Mouse (Mus musculus) left cerebral cortex, adult 2 months (tissue): Measurements from ENCODE around the gene Gldc. TPM values are rescaled to one million over a fixed set of nuclear protein-coding genes. Genes with fewer than 3 reads are reported as not detected.

Experiments used
- DNase-seq, 2 experiments: peaks; one replicate each; pipeline ENCODE4 v3.0.0; 2021 to 2022; ENCODE audit warnings: low spot score in 2 of 2, mixed read lengths in 1 of 2; ENCODE audit errors: extremely low spot score in 1 of 2
- H3K27ac ChIP-seq: fragments of 200-600 bp; 2 replicates; pipeline ENCODE4 v1.8.1; 2022
- H3K4me3 ChIP-seq: fragments of 200-600 bp; 2 replicates; pipeline ENCODE4 v1.8.1; 2022
- CTCF ChIP-seq: fragments of 200-600 bp; IDR thresholded peaks from 2 replicates; pipeline ENCODE4 v1.8.1; 2022; ENCODE audit warnings: antibody characterized with exemption, mild to moderate bottlenecking, moderate library complexity
- intact Hi-C: fragments of 180-260 bp; cut with DNase I; formaldehyde crosslinking; loops from one replicate; pipeline ENCODE4 v1.15.1; 2025
- total RNA-seq, 2 experiments: library from RNA; stranded (reverse); gene quantifications; 2 replicates each; pipeline ENCODE4 v1.2.3; 2021

The Gldc gene
- total RNA-seq, 2 experiments from 2014 or later = 22.4 to 23.5 TPM

DNA sequence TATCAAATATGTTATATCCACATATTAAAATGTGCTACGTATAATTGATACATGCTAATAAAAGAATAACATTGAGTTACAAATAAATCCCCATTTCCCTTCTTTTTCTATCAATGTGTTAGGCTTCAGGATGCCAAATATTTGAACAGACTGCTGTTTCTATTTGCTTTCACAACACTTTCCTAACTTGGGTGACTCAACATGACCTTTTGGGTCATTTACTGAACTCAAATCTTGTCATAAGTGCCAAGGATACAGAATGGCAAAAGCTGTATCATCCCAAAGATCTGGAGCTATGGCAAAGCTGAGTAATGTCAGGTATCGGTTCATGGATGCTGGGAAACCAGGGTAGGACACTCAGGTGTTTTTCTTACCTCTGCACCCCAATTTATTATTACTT, 12.0 kb upstream of the Gldc start:
- intact Hi-C loops = no loop called here
- DNase-seq = no peak
- no peak for TF ChIP-seq CTCF
- Histone ChIP-seq H3K27ac (no peak overlapping the region), H3K4me3 (no peak overlapping the region)

GRCm38 (mm10) chr19:30185536-30185935, 10.3 kb upstream of the Gldc start:
- no peak for DNase-seq
- Histone ChIP-seq H3K4me3 (no peak overlapping the region), H3K27ac (no peak overlapping the region)
- no peak for TF ChIP-seq CTCF
- intact Hi-C loops = no loop called here

- Histone ChIP-seq H3K4me3 (no peak overlapping the region), H3K27ac (no peak overlapping the region)
- intact Hi-C loops = no loop called here
- TF ChIP-seq CTCF = no peak
- no peak for DNase-seq
Measured at GRCm38 (mm10) chr19:30179979-30180378, 4.8 kb upstream of the Gldc start.

DNA sequence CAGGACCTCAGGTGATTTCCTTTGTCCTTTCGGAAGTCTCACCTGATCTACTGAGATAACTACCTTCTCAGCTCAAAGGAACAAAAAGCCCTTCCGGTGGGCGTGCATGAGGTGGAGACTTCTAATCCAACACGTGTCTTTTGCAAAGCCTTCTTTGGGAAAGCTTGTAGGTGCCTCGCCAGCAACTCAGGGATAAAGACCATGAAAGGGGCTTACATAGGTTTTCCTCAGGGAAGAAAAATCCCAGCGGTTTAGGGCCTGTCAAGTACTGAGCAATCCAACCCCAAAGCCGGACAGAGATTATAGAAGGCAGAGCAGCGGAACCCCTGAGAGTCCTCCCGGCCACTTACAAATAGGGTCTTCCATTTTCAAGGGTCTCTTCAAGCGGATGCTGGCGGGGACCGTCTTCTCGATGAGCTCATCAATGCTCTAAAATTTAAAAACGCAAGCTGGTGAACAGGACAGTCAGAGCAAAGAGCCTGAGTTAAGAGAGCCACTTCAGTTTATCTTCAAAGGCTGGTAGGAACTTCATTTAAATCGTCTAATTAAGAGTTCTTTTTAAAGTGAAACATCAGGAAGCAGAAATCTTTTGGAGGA, 1.1 kb downstream of the Gldc start:
- intact Hi-C loops = no loop called here
- Histone ChIP-seq H3K4me3 (peak overlapping the region; percentile 56), H3K27ac (no peak overlapping the region)
- no peak for TF ChIP-seq CTCF
- no peak for DNase-seq

GRCm38 (mm10) chr19:30171346-30172055, 3.7 kb downstream of the Gldc start:
- intact Hi-C loops = no loop called here
- Histone ChIP-seq H3K27ac (no peak overlapping the region), H3K4me3 (no peak overlapping the region)
- no peak for TF ChIP-seq CTCF
- no peak for DNase-seq

DNA sequence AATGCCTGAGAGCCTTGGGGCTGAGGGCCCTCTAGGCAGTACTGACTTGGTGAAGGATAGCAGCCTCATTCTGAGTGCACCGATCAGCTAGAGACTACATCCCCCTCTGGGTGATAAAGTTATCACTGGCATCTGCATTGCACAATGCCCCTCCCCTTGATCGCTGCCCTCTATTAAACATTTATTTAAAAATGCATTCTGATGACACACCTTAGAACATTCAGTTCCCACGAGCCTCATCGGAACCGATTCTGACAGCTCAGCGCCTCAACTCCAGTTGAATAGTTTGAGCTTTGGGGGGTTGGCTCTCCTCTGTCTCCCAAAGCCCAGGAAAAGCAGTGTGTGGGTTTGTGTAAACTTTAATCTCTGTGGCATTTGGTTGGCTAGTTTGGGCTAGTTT, 4.9 kb downstream of the Gldc start:
- no peak for TF ChIP-seq CTCF
- DNase-seq = no peak
- intact Hi-C loops = no loop called here
- no peak overlapping the region for H3K4me3 ChIP-seq
- H3K27ac ChIP-seq = no peak overlapping the region

- intact Hi-C loops = no loop called here
- TF ChIP-seq CTCF = no peak
- H3K27ac ChIP-seq = no peak overlapping the region
Measured at GRCm38 (mm10) chr19:30166801-30167505, 8.3 kb downstream of the Gldc start.

DNA sequence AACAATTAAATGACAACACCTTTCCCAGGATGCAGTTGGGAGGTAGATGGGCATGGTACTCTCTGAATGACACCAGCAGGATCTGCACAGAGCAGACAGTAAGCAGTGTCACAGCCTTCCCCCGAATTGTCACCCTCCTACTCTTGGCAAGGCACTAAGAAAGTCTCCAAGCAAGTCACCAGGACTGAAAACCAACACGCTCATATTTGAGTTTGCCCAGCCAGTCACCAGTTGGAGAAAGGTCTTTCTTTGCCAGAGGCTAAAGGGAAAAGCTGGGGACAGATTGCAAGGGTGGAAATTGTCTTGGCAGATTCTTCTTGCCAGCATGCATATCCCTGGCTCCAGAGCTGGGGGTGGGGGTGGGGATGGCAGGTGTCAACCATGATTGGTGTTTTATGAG, 11.0 kb downstream of the Gldc start:
- Histone ChIP-seq H3K4me3 (no peak overlapping the region), H3K27ac (no peak overlapping the region)
- no peak for TF ChIP-seq CTCF
- intact Hi-C loops = no loop called here
- no peak for DNase-seq

More at GRCm38 (mm10) chr19:30166801-30167505, 8.3 kb downstream of the Gldc start:
- DNase-seq = no peak
- H3K4me3 ChIP-seq = no peak overlapping the region

GRCm38 (mm10) chr19:30162808-30163207, 12.4 kb downstream of the Gldc start:
- intact Hi-C loops = no loop called here
- Histone ChIP-seq H3K4me3 (no peak overlapping the region), H3K27ac (no peak overlapping the region; the same call in 1 of the 2 replicates)
- DNase-seq = no peak
- no peak for TF ChIP-seq CTCF

- no peak overlapping the region for H3K27ac ChIP-seq
- no peak for TF ChIP-seq CTCF
- intact Hi-C loops = no loop called here
- DNase-seq = peak in 1 of 2 experiments; percentile 15
- H3K4me3 ChIP-seq = no peak overlapping the region
Measured at GRCm38 (mm10) chr19:30160021-30160420, 15.2 kb downstream of the Gldc start.

GRCm38 (mm10) chr19:30158189-30158588, 17.0 kb downstream of the Gldc start:
- no peak for DNase-seq
- Histone ChIP-seq H3K27ac (no peak overlapping the region), H3K4me3 (no peak overlapping the region)
- intact Hi-C loops = no loop called here
- TF ChIP-seq CTCF = no peak

DNA sequence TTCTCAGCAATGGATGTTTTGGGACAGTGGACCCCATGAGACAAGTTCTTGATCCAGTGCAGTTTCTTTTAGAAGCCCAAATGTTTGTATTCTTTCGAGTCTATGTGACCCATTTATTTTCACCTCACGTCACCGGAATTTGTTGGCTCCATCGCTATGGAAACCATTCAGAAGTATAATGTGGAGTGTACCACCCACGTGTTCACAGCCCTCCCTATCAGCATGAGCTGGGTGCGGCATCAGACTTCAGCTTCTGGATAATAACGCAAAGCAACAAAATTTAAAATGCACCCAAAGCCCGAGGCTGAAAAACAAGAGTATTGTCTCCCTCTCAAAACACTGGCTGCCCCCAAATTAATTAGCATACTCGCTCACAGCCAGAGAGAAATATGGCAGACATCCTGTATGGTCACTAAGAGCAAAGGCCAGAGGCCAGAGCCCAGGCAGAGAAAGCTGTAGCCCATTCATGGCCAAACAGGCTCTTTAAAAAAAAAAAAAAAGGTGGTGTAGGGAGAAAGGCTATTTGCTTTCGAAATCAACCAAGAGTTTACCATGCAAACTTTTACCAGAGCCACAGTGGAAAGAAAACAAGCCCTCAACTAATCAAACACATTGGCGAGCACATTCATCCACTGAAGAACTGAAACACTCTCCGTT, 18.1 kb downstream of the Gldc start:
- H3K27ac ChIP-seq = no peak overlapping the region; the same call in 1 of the 2 replicates
- intact Hi-C loops = no loop called here
- H3K4me3 ChIP-seq = no peak overlapping the region
- peak; percentile 18 to 54 for DNase-seq
- no peak for TF ChIP-seq CTCF
